Mouse (Mus musculus): ENCODE data around the gene Cpne8. TPM values are rescaled to one million over a fixed set of nuclear protein-coding genes. Genes with fewer than 3 reads are reported as not detected.
"Not testable (repeated sequence)": the region's sequence is repeated elsewhere in the genome, so short reads cannot be mapped to it uniquely, and the experiment has no call there.

Gene Cpne8
- polyA plus RNA-seq, 1 experiment from 2014 or later: 7.2 TPM

GRCm38 (mm10) chr15:90616116-90616798, 63.0 kb downstream of the Cpne8 start:
- no peak for DNase-seq (ENCODE audit: low spot score)

GRCm38 (mm10) chr15:90610767-90611166, 68.5 kb downstream of the Cpne8 start:
- not testable (repeated sequence) for DNase-seq (ENCODE audit: low spot score)

GRCm38 (mm10) chr15:90609836-90610415, 69.3 kb downstream of the Cpne8 start:
- no peak for DNase-seq (ENCODE audit: low spot score)

- no peak for DNase-seq (ENCODE audit: low spot score)
Observed at GRCm38 (mm10) chr15:90608368-90608767, 70.9 kb downstream of the Cpne8 start.

- no peak for DNase-seq (ENCODE audit: low spot score)
Observed at GRCm38 (mm10) chr15:90607181-90607580, 72.1 kb downstream of the Cpne8 start.

GRCm38 (mm10) chr15:90603676-90604075, 75.6 kb downstream of the Cpne8 start:
- no peak for DNase-seq (ENCODE audit: low spot score)

- DNase-seq (ENCODE audit: low spot score): no peak
Observed at GRCm38 (mm10) chr15:90597715-90598497, 81.3 kb downstream of the Cpne8 start.

GRCm38 (mm10) chr15:90595592-90595991, 83.6 kb downstream of the Cpne8 start:
- no peak for DNase-seq (ENCODE audit: low spot score)

GRCm38 (mm10) chr15:90589587-90589986, 89.6 kb downstream of the Cpne8 start:
- DNase-seq (ENCODE audit: low spot score): no peak

GRCm38 (mm10) chr15:90577402-90577801, 101.8 kb downstream of the Cpne8 start:
- DNase-seq (ENCODE audit: low spot score): no peak

GRCm38 (mm10) chr15:90569246-90569645, 110.0 kb downstream of the Cpne8 start:
- no peak for DNase-seq (ENCODE audit: low spot score)

GRCm38 (mm10) chr15:90568050-90568449, 111.2 kb downstream of the Cpne8 start:
- DNase-seq (ENCODE audit: low spot score): no peak

GRCm38 (mm10) chr15:90563996-90564395, 115.2 kb downstream of the Cpne8 start:
- DNase-seq (ENCODE audit: low spot score): no peak

GRCm38 (mm10) chr15:90561613-90562012, 117.6 kb downstream of the Cpne8 start:
- no peak for DNase-seq (ENCODE audit: low spot score)

GRCm38 (mm10) chr15:90548589-90548988, 130.6 kb downstream of the Cpne8 start:
- DNase-seq (ENCODE audit: low spot score): no peak

GRCm38 (mm10) chr15:90543447-90543846, 135.8 kb downstream of the Cpne8 start:
- DNase-seq (ENCODE audit: low spot score): no peak

GRCm38 (mm10) chr15:90542126-90542525, 137.1 kb downstream of the Cpne8 start:
- no peak for DNase-seq (ENCODE audit: low spot score)

GRCm38 (mm10) chr15:90536311-90537202, 142.7 kb downstream of the Cpne8 start:
- DNase-seq (ENCODE audit: low spot score): no peak

- no peak for DNase-seq (ENCODE audit: low spot score)
Observed at GRCm38 (mm10) chr15:90535730-90536129, 143.5 kb downstream of the Cpne8 start.

GRCm38 (mm10) chr15:90512769-90513168, 166.5 kb downstream of the Cpne8 start:
- DNase-seq (ENCODE audit: low spot score): no peak

- no peak for DNase-seq (ENCODE audit: low spot score)
Observed at GRCm38 (mm10) chr15:90497080-90497479, 182.2 kb downstream of the Cpne8 start.

Measured in thymus, postnatal 0 days (tissue).